11 mouse cellular contexts compared by ENCODE assay signal in genomic region chr10:22608273-22608672, GRCm38 (mm10). TPM values are rescaled to one million over a fixed set of nuclear protein-coding genes. Genes with fewer than 3 reads are reported as not detected.
DNase-seq lines count a peak whose midpoint lies in the region; ATAC-seq and TF ChIP-seq lines count a peak whose summit lies in the region.
"Had no signal": no experiment of that assay in that cellular context is flagged by ENCODE, and none has a peak within 500 bp of the region (broad histone marks: within the 10 kb centered on the region; RNA-seq: fewer than 3 reads in every experiment).

No protein-coding gene starts in this region.

- DNase-seq in heart, adult 11 months, result peak; percentile 80
- no peak for DNase-seq in thymus, adult 2 months
- no peak for DNase-seq in spleen, adult 18-20 months
- DNase-seq in cerebellum, postnatal 14 days, result no peak
- DNase-seq: adrenal gland, postnatal 36 days; kidney, postnatal 36 days; lung, postnatal 4 days had no signal

- H3K9ac ChIP-seq in heart, embryonic 12.5 days, result no peak overlapping the region
- H3K9ac ChIP-seq in forebrain, embryonic 13.5 days, result no peak overlapping the region
- H3K9ac ChIP-seq in limb, embryonic 12.5 days (replicated peaks), result no peak overlapping the region

- no peaks in the 10 kb centered on the region for H3K27me3 ChIP-seq in heart, embryonic 12.5 days (replicated peaks)
- H3K27me3 ChIP-seq in forebrain, embryonic 13.5 days, result no peaks in the 10 kb centered on the region
- H3K27me3 ChIP-seq in limb, embryonic 12.5 days, result no peaks in the 10 kb centered on the region
- H3K27me3 ChIP-seq in myocyte (ENCODE audit: control insufficient read depth, insufficient read depth, insufficient read length), result no peaks in the 10 kb centered on the region
- H3K27me3 ChIP-seq in thymus, adult 2 months (ENCODE audit: control insufficient read depth, insufficient read depth, low read length), result no peaks in the 10 kb centered on the region

- peaks cover 5% of the 10 kb centered on the region; the same call in 1 of the 2 replicates for H3K4me1 ChIP-seq in heart, embryonic 12.5 days (replicated peaks)
- peaks cover 10% of the 10 kb centered on the region for H3K4me1 ChIP-seq in forebrain, embryonic 13.5 days
- peaks cover 17% of the 10 kb centered on the region for H3K4me1 ChIP-seq in limb, embryonic 12.5 days (replicated peaks)
- H3K4me1 ChIP-seq in thymus, adult 2 months (replicated peaks; ENCODE audit: control insufficient read depth, insufficient read depth, low read length), result no peaks in the 10 kb centered on the region

- H3K36me3 ChIP-seq in heart, embryonic 12.5 days, result no peaks in the 10 kb centered on the region
- no peaks in the 10 kb centered on the region for H3K36me3 ChIP-seq in forebrain, embryonic 13.5 days (ENCODE audit: poor library complexity, severe bottlenecking)
- no peaks in the 10 kb centered on the region for H3K36me3 ChIP-seq in limb, embryonic 12.5 days
- no peaks in the 10 kb centered on the region for H3K36me3 ChIP-seq in myocyte (ENCODE audit: control insufficient read depth, insufficient read depth)
- H3K36me3 ChIP-seq in thymus, adult 2 months (ENCODE audit: control insufficient read depth, insufficient read depth, low read length), result no peaks in the 10 kb centered on the region

- no peak for TF ChIP-seq POLR2A in myocyte (IDR thresholded peaks at IDR 0.05; ENCODE audit: insufficient read length, low read depth)
- TF ChIP-seq POLR2A in thymus, adult 2 months (IDR thresholded peaks at IDR 0.05; ENCODE audit: control insufficient read depth, extremely low read depth, insufficient read depth, low read length, poor library complexity), result no peak

- no peak for ATAC-seq in heart, embryonic 12.5 days (ENCODE audit: insufficient number of reproducible peaks, low FRiP score)
- ATAC-seq in forebrain, embryonic 13.5 days, result peak; percentile 19
- peak; percentile 78; the same call in 1 of the 2 replicates for ATAC-seq in limb, embryonic 12.5 days (ENCODE audit: insufficient number of reproducible peaks, insufficient read depth, low FRiP score, low TSS enrichment, low read depth)

- no peak overlapping the region for H3K27ac ChIP-seq in heart, embryonic 12.5 days (ENCODE audit: poor library complexity, severe bottlenecking)
- H3K27ac ChIP-seq in forebrain, embryonic 13.5 days, result peak overlapping the region; percentile 79
- 0 out of 2 replicates have a peak overlapping the region, but pooled peaks have one; percentile 14 for H3K27ac ChIP-seq in limb, embryonic 12.5 days
- no peak overlapping the region for H3K27ac ChIP-seq in thymus, adult 2 months (ENCODE audit: control insufficient read depth, insufficient read depth, low read length)

- no peak overlapping the region for H3ac ChIP-seq in myocyte (ENCODE audit: control insufficient read depth, insufficient read length)

- WGBS in heart, embryonic 12.5 days, result 72% methylated on average over 5 of the region's 5 CpGs
- 78% methylated on average over 5 of the region's 5 CpGs for WGBS in forebrain, embryonic 13.5 days
- 38% methylated on average over 5 of the region's 5 CpGs for WGBS in limb, embryonic 12.5 days
- 91% methylated on average over 5 of the region's 5 CpGs for WGBS in thymus, adult 2 months

- H3K4me2 ChIP-seq in heart, embryonic 12.5 days, result no peak overlapping the region
- H3K4me2 ChIP-seq in forebrain, embryonic 13.5 days, result no peak overlapping the region
- no peak overlapping the region for H3K4me2 ChIP-seq in limb, embryonic 12.5 days
- peak overlapping the region; percentile 69 for H3K4me2 ChIP-seq in myocyte (ENCODE audit: low read depth)

- H3K4me3 ChIP-seq in heart, embryonic 12.5 days, result no peak overlapping the region
- no peak overlapping the region for H3K4me3 ChIP-seq in forebrain, embryonic 13.5 days
- H3K4me3 ChIP-seq in limb, embryonic 12.5 days (replicated peaks), result no peak overlapping the region
- H3K4me3 ChIP-seq in myocyte, result peak overlapping the region; percentile 5
- no peak overlapping the region for H3K4me3 ChIP-seq in thymus, adult 2 months (ENCODE audit: control insufficient read depth, insufficient read depth, low read length)

- no peaks in the 10 kb centered on the region for H3K79me2 ChIP-seq in myocyte (ENCODE audit: control insufficient read depth, insufficient read depth)

- peaks cover 3% of the 10 kb centered on the region for H3K9me3 ChIP-seq in heart, embryonic 12.5 days (replicated peaks)
- H3K9me3 ChIP-seq in forebrain, embryonic 13.5 days (replicated peaks), result no peaks in the 10 kb centered on the region
- H3K9me3 ChIP-seq in limb, embryonic 12.5 days, result no peaks in the 10 kb centered on the region

- TF ChIP-seq CTCF in thymus, adult 2 months (IDR thresholded peaks at IDR 0.05; ENCODE audit: borderline replicate concordance, control insufficient read depth, extremely low read depth, insufficient read depth, low read length, poor library complexity), result no peak

TF ChIP-seq in myocyte, 11 proteins besides CTCF, POLR2A, EP300 and RAD21:
- TF ChIP-seq USF1 (IDR thresholded peaks at IDR 0.05; ENCODE audit: low read depth) (no peak), TCF12 (IDR thresholded peaks at IDR 0.05; ENCODE audit: insufficient read depth, poor library complexity, severe bottlenecking) (peak; percentile 70), MYOG (IDR thresholded peaks at IDR 0.05; ENCODE audit: control insufficient read depth in 1 of 3, insufficient read depth in 1 of 3, insufficient read length in 2 of 3, low read depth in 2 of 3) (peak in 2 of 3 experiments; percentile 7 to 66), MAX (IDR thresholded peaks at IDR 0.05; ENCODE audit: low read depth) (no peak), SRF (IDR thresholded peaks at IDR 0.05; ENCODE audit: control insufficient read depth, insufficient read length, low read depth) (peak; percentile 91), REST (IDR thresholded peaks at IDR 0.05; ENCODE audit: insufficient read depth, insufficient read length) (no peak), CEBPB (IDR thresholded peaks at IDR 0.05; ENCODE audit: insufficient read depth, poor library complexity, severe bottlenecking) (no peak), TCF3 (IDR thresholded peaks at IDR 0.05; ENCODE audit: insufficient read length, low read depth) (peak; percentile 33), POLR2AphosphoS2 (IDR thresholded peaks at IDR 0.05; ENCODE audit: insufficient read length, low read depth) (no peak), MYOD1 (IDR thresholded peaks at IDR 0.05; ENCODE audit: control insufficient read depth in 1 of 3, insufficient read length in 2 of 3, low read depth in 2 of 3) (peak in 2 of 3 experiments; percentile 86 to 93), E2F4 (IDR thresholded peaks at IDR 0.05; ENCODE audit: insufficient read depth) (no peak)
TF ChIP-seq in myocyte: peak in this region for 5.

RNA-seq across cellular contexts. Expression of gene Slc2a12, which starts 36.5 kb away (rescaled TPM):
- polyA plus RNA-seq in heart, embryonic 12.5 days (2016; fragmentation: Nextera tagmentation; extraction: Ambion mirVana), result 1.9 and 2.2 TPM in 2 replicates
- polyA plus RNA-seq in forebrain, embryonic 13.5 days (2015; fragmentation: Nextera tagmentation; extraction: Ambion mirVana), result 2.3 and 2.4 TPM in 2 replicates
- 1.4 and 1.5 TPM in 2 replicates for polyA plus RNA-seq in limb, embryonic 12.5 days (2016; fragmentation: Nextera tagmentation; extraction: Ambion mirVana)
- 0.01 TPM for polyA plus RNA-seq in myocyte (2012; fragmentation: generic; extraction: Trizol)
- 0.60 and 0.88 TPM in 2 replicates for polyA plus RNA-seq in thymus, adult 2 months (2012; rRNA removed)

Comparison
In these comparisons a context has a peak if more than half of its experiments do, and no peak if none do; other contexts are left out.
1. H3K27ac ChIP-seq: peak in forebrain, embryonic 13.5 days (single experiment) and limb, embryonic 12.5 days (single experiment); none in heart, embryonic 12.5 days (single experiment) and thymus, adult 2 months (single experiment).